ENCODE assay signal across 24 mouse cellular contexts in the genomic region with DNA sequence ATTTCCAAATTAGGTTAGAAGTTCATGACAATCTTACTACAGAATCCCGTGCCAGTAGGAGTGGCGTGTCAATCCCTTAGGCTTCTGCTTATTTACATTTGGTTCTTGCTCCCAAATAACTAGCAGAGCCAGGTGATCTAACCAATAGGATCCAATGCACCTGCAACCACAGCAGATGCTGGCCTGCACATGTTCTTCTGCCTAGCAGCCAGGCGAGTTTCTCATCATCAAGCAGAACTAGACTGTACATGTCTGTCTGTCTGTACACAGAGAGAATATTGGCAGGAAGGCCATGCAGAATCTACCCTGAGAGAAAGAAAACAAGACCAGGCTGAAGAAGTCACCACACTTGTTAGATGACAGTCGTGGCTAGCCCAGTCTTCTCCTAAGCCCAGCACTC.
"Had no signal": no experiment of that assay in that cellular context is flagged by ENCODE, and none has a peak within 500 bp of the region (broad histone marks: within the 10 kb centered on the region; RNA-seq: fewer than 3 reads in every experiment).

No protein-coding gene starts in this region.

- H3K9me3 ChIP-seq: heart, embryonic 10.5 days; heart, embryonic 12.5 days; hindbrain, embryonic 10.5 days; hindbrain, embryonic 12.5 days; intestine, embryonic 15.5 days; limb, embryonic 10.5 days; limb, embryonic 12.5 days had no signal

- DNase-seq: gastrocnemius, postnatal 14 days; gastrocnemius, postnatal 36 days; heart, adult 2 months; heart, postnatal 10 days; heart, postnatal 4 days; kidney, adult 18-20 months; kidney, adult 8-10 months; kidney, postnatal 10 days; kidney, postnatal 25 days; kidney, postnatal 4 days; liver had no signal

- H3K4me2 ChIP-seq: heart, embryonic 12.5 days; hindbrain, embryonic 12.5 days; hindbrain, embryonic 14.5 days; intestine, embryonic 15.5 days; limb, embryonic 12.5 days had no signal

- H3K27me3 ChIP-seq: heart, embryonic 12.5 days; hindbrain, embryonic 12.5 days; intestine, embryonic 15.5 days; limb, embryonic 12.5 days had no signal

- ATAC-seq: hindbrain, embryonic 16.5 days; inflammation-experienced regulatory T-cells, adult 6 months; intestine, embryonic 15.5 days; intestine, postnatal 0 days had no signal

- H3K27ac ChIP-seq: heart, adult 2 months; heart, embryonic 10.5 days; hindbrain, embryonic 10.5 days; hindbrain, embryonic 12.5 days; hindbrain, embryonic 14.5 days; intestine, embryonic 15.5 days; layer of hippocampus, adult 2 months; left cerebral cortex, adult 2 months; limb, embryonic 10.5 days; limb, embryonic 12.5 days had no signal

- H3K4me1 ChIP-seq: heart, embryonic 10.5 days; heart, embryonic 12.5 days; hindbrain, embryonic 10.5 days; hindbrain, embryonic 12.5 days; intestine, embryonic 15.5 days; limb, embryonic 10.5 days; limb, embryonic 12.5 days had no signal

- H3K36me3 ChIP-seq: heart, embryonic 10.5 days; heart, embryonic 12.5 days; hindbrain, embryonic 10.5 days; hindbrain, embryonic 12.5 days; intestine, embryonic 15.5 days; limb, embryonic 10.5 days; limb, embryonic 12.5 days had no signal

- H3K4me3 ChIP-seq: heart, adult 2 months; heart, embryonic 10.5 days; heart, embryonic 12.5 days; hindbrain, embryonic 10.5 days; hindbrain, embryonic 12.5 days; intestine, embryonic 15.5 days; layer of hippocampus, adult 2 months; left cerebral cortex, adult 2 months; limb, embryonic 10.5 days; limb, embryonic 12.5 days had no signal

- H3K9ac ChIP-seq: heart, embryonic 12.5 days; hindbrain, embryonic 12.5 days; hindbrain, embryonic 14.5 days; intestine, embryonic 15.5 days; limb, embryonic 12.5 days had no signal
